Mouse (Mus musculus): Measurements from ENCODE around the gene Chid1.

GRCm38 (mm10) chr7:141471236-141471635, 68.4 kb downstream of the Chid1 start:
- TF ChIP-seq POLR2A (IDR thresholded peaks at IDR 0.05; ENCODE audit: low read depth, low read length) (no peak), CTCF (IDR thresholded peaks at IDR 0.05; ENCODE audit: extremely low read depth, insufficient read length, insufficient replicate concordance, low read depth, low read length) (no peak)
